In the genomic region with DNA sequence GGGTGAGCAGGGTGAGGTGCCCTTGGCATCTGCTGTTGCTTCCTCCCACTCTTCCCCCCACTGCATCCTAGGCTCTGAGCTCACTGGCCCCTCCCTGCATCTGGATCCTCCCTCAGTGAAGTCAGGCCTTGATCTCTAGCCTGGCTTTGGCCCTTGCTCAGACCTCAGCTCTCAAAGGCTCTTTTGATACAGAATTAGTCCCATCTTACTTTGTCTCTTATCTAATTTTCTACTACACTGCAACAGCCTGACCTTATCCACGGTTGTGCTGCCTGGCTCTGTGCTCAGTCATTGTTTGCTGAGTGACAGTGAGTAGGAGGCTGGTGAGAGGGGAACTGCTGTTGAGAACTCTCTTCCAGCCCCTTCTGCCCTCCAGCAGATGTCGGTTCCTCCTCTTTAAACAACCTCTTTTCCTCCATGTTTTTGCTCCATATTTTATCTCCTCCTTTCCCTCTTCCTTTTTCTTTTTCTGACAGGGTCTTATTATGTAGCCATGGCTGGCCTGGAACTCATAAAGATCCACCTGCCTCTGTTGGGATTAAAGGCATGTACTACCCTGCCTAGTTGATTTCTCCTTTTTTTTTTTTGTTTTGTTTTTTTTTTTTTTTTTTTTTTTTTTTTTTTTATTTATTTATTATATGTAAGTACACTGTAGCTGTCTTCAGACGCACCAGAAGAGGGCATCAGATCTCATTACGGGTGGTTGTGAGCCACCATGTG, we compare ENCODE assay signal across 10 mouse cellular contexts. TPM values are rescaled to one million over a fixed set of nuclear protein-coding genes. Genes with fewer than 3 reads are reported as not detected.
DNase-seq lines count a peak whose midpoint lies in the region; ATAC-seq and TF ChIP-seq lines count a peak whose summit lies in the region.
"Had no signal": no experiment of that assay in that cellular context is flagged by ENCODE, and none has a peak within 500 bp of the region (broad histone marks: within the 10 kb centered on the region; RNA-seq: fewer than 3 reads in every experiment).

No protein-coding gene starts in this region.

- H3K79me2 ChIP-seq in MEL (ENCODE audit: control insufficient read depth, insufficient read depth, low read length, poor library complexity) = no peaks in the 10 kb centered on the region

- 60% methylated on average over 4 of the region's 4 CpGs for WGBS in hindbrain, embryonic 10.5 days
- WGBS in hindbrain, postnatal 0 days = 34% methylated on average over 2 of the region's 4 CpGs
- WGBS in liver, embryonic 15.5 days (ENCODE audit: insufficient replicate concordance) = 18% methylated on average over 3 of the region's 4 CpGs
- WGBS in limb, embryonic 10.5 days = 66% methylated on average over 3 of the region's 4 CpGs

- H3K9ac ChIP-seq in hindbrain, postnatal 0 days (replicated peaks; ENCODE audit: low read length) = no peak overlapping the region
- 0 out of 2 replicates have a peak overlapping the region, but pooled peaks have one; percentile 39 for H3K9ac ChIP-seq in MEL (ENCODE audit: control insufficient read depth, low read depth, low read length, poor library complexity, severe bottlenecking)
- H3K9ac ChIP-seq in liver, embryonic 15.5 days = no peak overlapping the region

- H3K4me3 ChIP-seq in hindbrain, embryonic 10.5 days = no peak overlapping the region
- no peak overlapping the region for H3K4me3 ChIP-seq in hindbrain, postnatal 0 days (ENCODE audit: low read length)
- peak overlapping the region in 1 of 2 experiments; percentile 34; a peak in 2 of 4 replicates for H3K4me3 ChIP-seq in MEL (ENCODE audit: control insufficient read depth in 1 of 2, insufficient read depth in 1 of 2, low read depth in 2 of 2, low read length in 2 of 2)
- H3K4me3 ChIP-seq in liver, embryonic 15.5 days (replicated peaks) = no peak overlapping the region
- H3K4me3 ChIP-seq in limb, embryonic 10.5 days = no peak overlapping the region

- peaks cover 13% of the 10 kb centered on the region for H3K4me1 ChIP-seq in hindbrain, embryonic 10.5 days (replicated peaks)
- H3K4me1 ChIP-seq in hindbrain, postnatal 0 days (ENCODE audit: insufficient read depth, low read length) = no peaks in the 10 kb centered on the region
- peaks cover 28 to 34% of the 10 kb centered on the region in 2 experiments for H3K4me1 ChIP-seq in MEL (ENCODE audit: control insufficient read depth in 1 of 2, insufficient read depth in 2 of 2, low read length in 2 of 2)
- H3K4me1 ChIP-seq in liver, embryonic 15.5 days (replicated peaks) = peaks cover 23% of the 10 kb centered on the region
- peaks cover 6% of the 10 kb centered on the region; the same call in 1 of the 2 replicates for H3K4me1 ChIP-seq in limb, embryonic 10.5 days

- H3K27me3 ChIP-seq in hindbrain, embryonic 10.5 days (ENCODE audit: insufficient read depth, poor library complexity, severe bottlenecking) = no peaks in the 10 kb centered on the region
- H3K27me3 ChIP-seq in hindbrain, postnatal 0 days (ENCODE audit: insufficient read depth, low read length) = no peaks in the 10 kb centered on the region
- H3K27me3 ChIP-seq in MEL (ENCODE audit: control insufficient read depth in 1 of 2, insufficient read depth in 2 of 2, low read length in 2 of 2) = no peaks in the 10 kb centered on the region
- no peaks in the 10 kb centered on the region for H3K27me3 ChIP-seq in liver, embryonic 15.5 days
- H3K27me3 ChIP-seq in limb, embryonic 10.5 days (ENCODE audit: low read depth, poor library complexity, severe bottlenecking) = no peaks in the 10 kb centered on the region

- no peak for TF ChIP-seq CTCF in hindbrain, postnatal 0 days (IDR thresholded peaks at IDR 0.05; ENCODE audit: low read depth)
- no peak for TF ChIP-seq CTCF in MEL (IDR thresholded peaks at IDR 0.05 in 2 of 3, conservative IDR thresholded peaks at IDR 0.05 in 1 of 3; ENCODE audit: control insufficient read depth in 1 of 3, insufficient read depth in 1 of 3, low read depth in 2 of 3, low read length in 3 of 3, poor library complexity in 1 of 3, severe bottlenecking in 1 of 3)

- TF ChIP-seq POLR2A in MEL (IDR thresholded peaks at IDR 0.05; ENCODE audit: control insufficient read depth in 1 of 2, insufficient read depth in 1 of 2, low read depth in 1 of 2, low read length in 2 of 2, poor library complexity in 1 of 2) = peak in 1 of 2 experiments; percentile 29; a peak in 1 of 4 replicates

- TF ChIP-seq EP300 in MEL (IDR thresholded peaks at IDR 0.05; ENCODE audit: low read depth in 1 of 2, low read length in 2 of 2) = peak in 1 of 2 experiments; percentile 65; a peak in 3 of 4 replicates

- H3K27ac ChIP-seq in hindbrain, embryonic 10.5 days = peak overlapping the region; percentile 62
- H3K27ac ChIP-seq in hindbrain, postnatal 0 days = no peak overlapping the region
- peak overlapping the region; percentile 71 for H3K27ac ChIP-seq in MEL (ENCODE audit: control insufficient read depth, low read depth, low read length)
- no peak overlapping the region for H3K27ac ChIP-seq in liver, embryonic 15.5 days (replicated peaks)
- H3K27ac ChIP-seq in limb, embryonic 10.5 days = no peak overlapping the region

- no peak overlapping the region for H3K4me2 ChIP-seq in hindbrain, postnatal 0 days (ENCODE audit: low read depth, low read length)
- no peak overlapping the region for H3K4me2 ChIP-seq in liver, embryonic 15.5 days

- DNase-seq in hindbrain, embryonic 10.5 days (ENCODE audit: low spot score) = peak; percentile 23
- no peak for DNase-seq in hindbrain, postnatal 0 days (ENCODE audit: low spot score)
- DNase-seq in 416B (ENCODE audit: low read depth) (peak; percentile 26), MEL (ENCODE audit: low read depth, low spot score) (peak; percentile 87)
- DNase-seq in ovary, postnatal 36 days (ENCODE audit: low spot score) = no peak
- no peak for DNase-seq in limb, embryonic 10.5 days (ENCODE audit: low spot score)
- DNase-seq: cerebellum, postnatal 10 days; heart, postnatal 36 days; thymus, postnatal 4 days had no signal

- no peak for ATAC-seq in hindbrain, postnatal 0 days
- ATAC-seq in liver, embryonic 15.5 days (ENCODE audit: insufficient read depth) = peak; percentile 49

- no peak for TF ChIP-seq RAD21 in MEL (IDR thresholded peaks at IDR 0.05; ENCODE audit: low read depth, low read length)

- H3K9me3 ChIP-seq in hindbrain, embryonic 10.5 days = no peaks in the 10 kb centered on the region
- H3K9me3 ChIP-seq in hindbrain, postnatal 0 days (ENCODE audit: low read length) = no peaks in the 10 kb centered on the region
- H3K9me3 ChIP-seq in MEL (replicated peaks; ENCODE audit: insufficient read depth, low read length) = no peaks in the 10 kb centered on the region
- H3K9me3 ChIP-seq in liver, embryonic 15.5 days (replicated peaks) = no peaks in the 10 kb centered on the region
- H3K9me3 ChIP-seq in limb, embryonic 10.5 days (replicated peaks) = no peaks in the 10 kb centered on the region

- H3K36me3 ChIP-seq in hindbrain, embryonic 10.5 days = peaks cover 15% of the 10 kb centered on the region
- 0 out of 2 replicates have a peak, but pooled peaks cover 5% of the 10 kb centered on the region for H3K36me3 ChIP-seq in hindbrain, postnatal 0 days (ENCODE audit: insufficient read depth, low read length)
- peaks cover 0 to 40% of the 10 kb centered on the region in 2 experiments; a peak in 2 of 4 replicates for H3K36me3 ChIP-seq in MEL (ENCODE audit: control insufficient read depth in 1 of 2, insufficient read depth in 2 of 2, low read length in 2 of 2)
- no peaks in the 10 kb centered on the region for H3K36me3 ChIP-seq in liver, embryonic 15.5 days (replicated peaks)
- H3K36me3 ChIP-seq in limb, embryonic 10.5 days = peaks cover 4% of the 10 kb centered on the region; the same call in 1 of the 2 replicates

TF ChIP-seq in MEL, 35 proteins besides CTCF, POLR2A, EP300 and RAD21 (continues in another document):
- TF ChIP-seq KAT2A (conservative IDR thresholded peaks at IDR 0.05; ENCODE audit: low read depth, low read length) = no peak
- TF ChIP-seq HCFC1 (IDR thresholded peaks at IDR 0.05; ENCODE audit: low read depth, low read length) = no peak
- no peak for TF ChIP-seq BHLHE40 (IDR thresholded peaks at IDR 0.05; ENCODE audit: borderline replicate concordance, low read depth, low read length)
- TF ChIP-seq TBP (IDR thresholded peaks at IDR 0.05; ENCODE audit: low read depth, low read length) = peak; percentile 72
- TF ChIP-seq E2F4 (IDR thresholded peaks at IDR 0.05; ENCODE audit: borderline replicate concordance, low read depth, low read length) = no peak
- no peak for TF ChIP-seq MAZ (IDR thresholded peaks at IDR 0.05; ENCODE audit: low read depth, low read length)
- TF ChIP-seq USF1 (IDR thresholded peaks at IDR 0.05; ENCODE audit: low read depth, low read length) = no peak
- TF ChIP-seq MYB (IDR thresholded peaks at IDR 0.05; ENCODE audit: low read depth, low read length) = no peak
- no peak for TF ChIP-seq NRF1 (IDR thresholded peaks at IDR 0.05; ENCODE audit: insufficient read depth, low read depth, low read length, poor library complexity, severe bottlenecking)
- no peak for TF ChIP-seq JUND (IDR thresholded peaks at IDR 0.05; ENCODE audit: low read depth, low read length)
- 0 out of 2 replicates have a peak, but pooled peaks have one; percentile 37 for TF ChIP-seq TCF12 (IDR thresholded peaks at IDR 0.05; ENCODE audit: low read depth, low read length)
- no peak for TF ChIP-seq MEF2A (IDR thresholded peaks at IDR 0.05; ENCODE audit: extremely low read depth, insufficient replicate concordance, low read depth, low read length, poor library complexity, severe bottlenecking)

RNA-seq across cellular contexts. Expression of gene Sgsm3, which starts 23.0 kb away (rescaled TPM):
- 36.6 and 39.9 TPM in 2 replicates for polyA plus RNA-seq in hindbrain, embryonic 10.5 days (2016; fragmentation: Nextera tagmentation; extraction: Ambion mirVana)
- 75.8 and 91.4 TPM in 2 replicates for total RNA-seq in hindbrain, postnatal 0 days (2014; rRNA removed)
- polyA plus RNA-seq in hindbrain, postnatal 0 days (2015; fragmentation: Nextera tagmentation; extraction: Ambion mirVana) = 59.4 and 60.6 TPM in 2 replicates
- 31.2 and 39.5 TPM in 2 replicates for total RNA-seq in MEL (2012; rRNA removed)
- polyA plus RNA-seq in MEL (2012; ENCODE audit: insufficient read depth in 1 of 2, insufficient read length in 2 of 2, low read depth in 1 of 2, low replicate concordance in 2 of 2, missing spikeins in 1 of 2) = 10 to 100 TPM in 1 of 2 experiments, not detected in 1; 33.0 TPM
- polyA plus RNA-seq in liver, embryonic 15.5 days (2015; fragmentation: Nextera tagmentation; extraction: Ambion mirVana) = 8.3 and 10.6 TPM in 2 replicates
- 26.2 and 29.1 TPM in 2 replicates for polyA plus RNA-seq in limb, embryonic 10.5 days (2016; fragmentation: Nextera tagmentation; extraction: Ambion mirVana)

RNA-seq across cellular contexts. Expression of gene Adsl, which starts 52.3 kb away (rescaled TPM):
- 195 and 203 TPM in 2 replicates for polyA plus RNA-seq in hindbrain, embryonic 10.5 days (2016; fragmentation: Nextera tagmentation; extraction: Ambion mirVana)
- 77.6 and 97.6 TPM in 2 replicates for total RNA-seq in hindbrain, postnatal 0 days (2014; rRNA removed)
- polyA plus RNA-seq in hindbrain, postnatal 0 days (2015; fragmentation: Nextera tagmentation; extraction: Ambion mirVana) = 95.3 and 96.3 TPM in 2 replicates
- 290 and 320 TPM in 2 replicates for total RNA-seq in MEL (2012; rRNA removed)
- 100 to 1,000 TPM; 304 to 365 TPM for polyA plus RNA-seq in MEL (2012; ENCODE audit: insufficient read depth in 1 of 2, insufficient read length in 2 of 2, low read depth in 1 of 2, low replicate concordance in 2 of 2, missing spikeins in 1 of 2)
- 69.9 and 70.2 TPM in 2 replicates for polyA plus RNA-seq in liver, embryonic 15.5 days (2015; fragmentation: Nextera tagmentation; extraction: Ambion mirVana)
- 213 and 259 TPM in 2 replicates for polyA plus RNA-seq in limb, embryonic 10.5 days (2016; fragmentation: Nextera tagmentation; extraction: Ambion mirVana)

Comparison
In these comparisons a context has a peak if more than half of its experiments do, and no peak if none do; other contexts are left out.
1. DNase-seq: peak in hindbrain, embryonic 10.5 days (single experiment), 416B (single experiment) and MEL (single experiment); none in hindbrain, postnatal 0 days (single experiment), ovary, postnatal 36 days (single experiment) and limb, embryonic 10.5 days (single experiment).
2. H3K27ac ChIP-seq: peak in hindbrain, embryonic 10.5 days (single experiment) and MEL (single experiment); none in hindbrain, postnatal 0 days (single experiment), liver, embryonic 15.5 days (single experiment) and limb, embryonic 10.5 days (single experiment).